Mouse (Mus musculus): Measurements from ENCODE around the gene Slc25a27. TPM values are rescaled to one million over a fixed set of nuclear protein-coding genes. Genes with fewer than 3 reads are reported as not detected.

Slc25a27 gene
- total RNA-seq, 2 experiments from 2014 or later, result 4.8 to 5.6 TPM

- intact Hi-C loops (cut with DNase I), result no loop called here
- no peak for DNase-seq
Measured at GRCm38 (mm10) chr17:43649641-43650436, 17.2 kb downstream of the Slc25a27 start.

GRCm38 (mm10) chr17:43646925-43647324 is 20.1 kb downstream of the Slc25a27 start:
- DNase-seq, result no peak
- intact Hi-C loops (cut with DNase I), result no loop called here

GRCm38 (mm10) chr17:43645136-43645535 is 21.9 kb downstream of the Slc25a27 start:
- intact Hi-C loops (cut with DNase I), result no loop called here
- no peak for DNase-seq

GRCm38 (mm10) chr17:43644375-43644774 is 22.6 kb downstream of the Slc25a27 start:
- intact Hi-C loops (cut with DNase I), result no loop called here
- DNase-seq, result no peak

- intact Hi-C loops (cut with DNase I), result no loop called here
- DNase-seq, result no peak
Measured at GRCm38 (mm10) chr17:43643191-43643590, 23.8 kb downstream of the Slc25a27 start.

GRCm38 (mm10) chr17:43640825-43641224 is 26.2 kb downstream of the Slc25a27 start:
- no peak for DNase-seq
- intact Hi-C loops (cut with DNase I), result no loop called here

- DNase-seq, result no peak
- intact Hi-C loops (cut with DNase I), result no loop called here
Measured at GRCm38 (mm10) chr17:43637146-43637545, 29.9 kb downstream of the Slc25a27 start.

GRCm38 (mm10) chr17:43630427-43630760 is 36.6 kb downstream of the Slc25a27 start:
- no peak for DNase-seq
- intact Hi-C loops (cut with DNase I), result no loop called here

- intact Hi-C loops (cut with DNase I), result no loop called here
- no peak for DNase-seq
Measured at GRCm38 (mm10) chr17:43629496-43630426, 37.3 kb downstream of the Slc25a27 start, which contains the start of gene Tdrd6. Gene Tdrd6 (minus strand): TSS chr17:43630299.

GRCm38 (mm10) chr17:43629026-43629495 is 38.0 kb downstream of the Slc25a27 start:
- intact Hi-C loops (cut with DNase I), result no loop called here
- no peak for DNase-seq

- no peak for DNase-seq
- intact Hi-C loops (cut with DNase I), result no loop called here
Measured at GRCm38 (mm10) chr17:43628246-43628645, 38.8 kb downstream of the Slc25a27 start.

- intact Hi-C loops (cut with DNase I), result no loop called here
- no peak for DNase-seq
Measured at GRCm38 (mm10) chr17:43622076-43622475, 44.9 kb downstream of the Slc25a27 start.

GRCm38 (mm10) chr17:43619156-43619555 is 47.9 kb downstream of the Slc25a27 start:
- no peak for DNase-seq
- intact Hi-C loops (cut with DNase I), result no loop called here

- intact Hi-C loops (cut with DNase I), result no loop called here
- no peak for DNase-seq
Measured at GRCm38 (mm10) chr17:43612221-43612620, 54.8 kb downstream of the Slc25a27 start.

- DNase-seq, result peak in 1 of 2 experiments; percentile 21
- intact Hi-C loops (cut with DNase I), result no loop called here
Measured at GRCm38 (mm10) chr17:43611586-43611985, 55.4 kb downstream of the Slc25a27 start.

- intact Hi-C loops (cut with DNase I), result loop anchor here (1.0 to 10.0 kb wide), 2 partner anchors 88 to 342 kb away; no protein-coding TSS in a partner anchor
- peak; percentile 48 to 78 for DNase-seq
Measured at GRCm38 (mm10) chr17:43606704-43607103, 60.3 kb downstream of the Slc25a27 start.

- intact Hi-C loops (cut with DNase I), result no loop called here
- no peak for DNase-seq
Measured at GRCm38 (mm10) chr17:43598706-43599105, 68.3 kb downstream of the Slc25a27 start.

- no peak for DNase-seq
- intact Hi-C loops (cut with DNase I), result no loop called here
Measured at GRCm38 (mm10) chr17:43597742-43598141, 69.3 kb downstream of the Slc25a27 start.

GRCm38 (mm10) chr17:43592296-43593291 is 74.4 kb downstream of the Slc25a27 start:
- no peak for DNase-seq
- intact Hi-C loops (cut with DNase I), result no loop called here
